Mouse (Mus musculus): ENCODE results near the gene Cby3. TPM values are rescaled to one million over a fixed set of nuclear protein-coding genes. Genes with fewer than 3 reads are reported as not detected.

Cby3 gene
- polyA plus RNA-seq, 1 experiment from 2014 or later, result 0.24 TPM

- peaks cover 21% of the 10 kb centered on the region for H3K4me1 ChIP-seq
- H3K27ac ChIP-seq (replicated peaks), result peak within 1 kb of the TSS; percentile 100
- H3K9ac ChIP-seq, result peak within 1 kb of the TSS; percentile 95
- ATAC-seq (ENCODE audit: insufficient number of reproducible peaks, low FRiP score, low TSS enrichment, low read depth), result peak; percentile 95
- under 1% methylated on average over 76 of the region's 76 CpGs for WGBS
- no peaks in the 10 kb centered on the region for H3K9me3 ChIP-seq (replicated peaks)
- peaks cover 4% of the 10 kb centered on the region for H3K36me3 ChIP-seq
- peak within 1 kb of the TSS; percentile 82 for H3K4me3 ChIP-seq (replicated peaks)
- H3K27me3 ChIP-seq, result no peaks in the 10 kb centered on the region
- peak within 1 kb of the TSS; percentile 90 for H3K4me2 ChIP-seq (replicated peaks)
Measured at GRCm38 (mm10) chr11:50376911-50377891, 22.9 kb downstream of the Cby3 start, which contains the start of gene Hnrnph1. Gene Hnrnph1 (plus strand): TSS chr11:50376990.

- peaks cover 21% of the 10 kb centered on the region for H3K4me1 ChIP-seq
- no peaks in the 10 kb centered on the region for H3K9me3 ChIP-seq (replicated peaks)
- H3K9ac ChIP-seq, result peak overlapping the region; percentile 95
- H3K4me2 ChIP-seq (replicated peaks), result peak overlapping the region; percentile 90
- no peaks in the 10 kb centered on the region for H3K27me3 ChIP-seq
- H3K36me3 ChIP-seq, result peaks cover 12% of the 10 kb centered on the region
- H3K27ac ChIP-seq (replicated peaks), result peak overlapping the region; percentile 100
- peak overlapping the region; percentile 82 for H3K4me3 ChIP-seq (replicated peaks)
- under 1% methylated on average over 71 of the region's 71 CpGs for WGBS
- ATAC-seq (ENCODE audit: insufficient number of reproducible peaks, low FRiP score, low TSS enrichment, low read depth), result peak; percentile 80
Measured at GRCm38 (mm10) chr11:50377892-50378684, 23.8 kb downstream of the Cby3 start.

- H3K9ac ChIP-seq, result 0 out of 2 replicates have a peak overlapping the region, but pooled peaks have one; percentile 95
- WGBS, result 51% methylated on average over 12 of the region's 12 CpGs
Measured at GRCm38 (mm10) chr11:50379023-50379752, 24.9 kb downstream of the Cby3 start.

GRCm38 (mm10) chr11:50381311-50381710, 27.0 kb downstream of the Cby3 start:
- H3K4me2 ChIP-seq (replicated peaks), result peak overlapping the region; percentile 36; the same call in 1 of the 2 replicates
- no peak overlapping the region for H3K27ac ChIP-seq (replicated peaks)
- H3K4me3 ChIP-seq (replicated peaks), result peak overlapping the region; percentile 20
- no peak overlapping the region for H3K9ac ChIP-seq
- H3K4me1 ChIP-seq, result peaks cover 17% of the 10 kb centered on the region
- no peak for ATAC-seq (ENCODE audit: insufficient number of reproducible peaks, low FRiP score, low TSS enrichment, low read depth)
- H3K27me3 ChIP-seq, result no peaks in the 10 kb centered on the region
- WGBS, result 35% methylated on average over 4 of the region's 4 CpGs
- no peaks in the 10 kb centered on the region for H3K9me3 ChIP-seq (replicated peaks)
- H3K36me3 ChIP-seq, result peaks cover 30% of the 10 kb centered on the region

More at GRCm38 (mm10) chr11:50379023-50379752, 24.9 kb downstream of the Cby3 start:
- H3K4me2 ChIP-seq (replicated peaks), result peak overlapping the region; percentile 64
- peak overlapping the region; percentile 100; the same call in 1 of the 2 replicates for H3K27ac ChIP-seq (replicated peaks)
- no peaks in the 10 kb centered on the region for H3K27me3 ChIP-seq
- peaks cover 21% of the 10 kb centered on the region for H3K4me1 ChIP-seq
- no peaks in the 10 kb centered on the region for H3K9me3 ChIP-seq (replicated peaks)
- ATAC-seq (ENCODE audit: insufficient number of reproducible peaks, low FRiP score, low TSS enrichment, low read depth), result no peak
- H3K36me3 ChIP-seq, result peaks cover 17% of the 10 kb centered on the region
- H3K4me3 ChIP-seq (replicated peaks), result peak overlapping the region; percentile 82

- Histone ChIP-seq H3K27me3 (no peaks in the 10 kb centered on the region), H3K4me2 (replicated peaks) (no peak overlapping the region), H3K9me3 (replicated peaks) (no peaks in the 10 kb centered on the region), H3K4me3 (replicated peaks) (no peak overlapping the region), H3K27ac (replicated peaks) (no peak overlapping the region), H3K36me3 (peaks cover 70% of the 10 kb centered on the region), H3K4me1 (no peaks in the 10 kb centered on the region), H3K9ac (no peak overlapping the region)
- ATAC-seq (ENCODE audit: insufficient number of reproducible peaks, low FRiP score, low TSS enrichment, low read depth), result no peak
- WGBS, result 68% methylated on average over 3 of the region's 3 CpGs
Measured at GRCm38 (mm10) chr11:50387167-50387679, 33.0 kb downstream of the Cby3 start.

GRCm38 (mm10) chr11:50387697-50388096, 33.4 kb downstream of the Cby3 start:
- no peak overlapping the region for H3K4me3 ChIP-seq (replicated peaks)
- H3K36me3 ChIP-seq, result peaks cover 66% of the 10 kb centered on the region
- no peaks in the 10 kb centered on the region for H3K27me3 ChIP-seq
- no peak for ATAC-seq (ENCODE audit: insufficient number of reproducible peaks, low FRiP score, low TSS enrichment, low read depth)
- no peak overlapping the region for H3K9ac ChIP-seq
- H3K27ac ChIP-seq (replicated peaks), result no peak overlapping the region
- no peak overlapping the region for H3K4me2 ChIP-seq (replicated peaks)
- WGBS, result 81% methylated on average over 4 of the region's 4 CpGs
- no peaks in the 10 kb centered on the region for H3K9me3 ChIP-seq (replicated peaks)
- no peaks in the 10 kb centered on the region for H3K4me1 ChIP-seq

- ATAC-seq (ENCODE audit: insufficient number of reproducible peaks, low FRiP score, low TSS enrichment, low read depth), result no peak; the same call in 1 of the 2 replicates
- Histone ChIP-seq H3K4me1 (no peaks in the 10 kb centered on the region), H3K27ac (replicated peaks) (no peak overlapping the region), H3K4me2 (replicated peaks) (no peak overlapping the region), H3K27me3 (no peaks in the 10 kb centered on the region), H3K36me3 (peaks cover 63% of the 10 kb centered on the region), H3K9me3 (replicated peaks) (no peaks in the 10 kb centered on the region), H3K4me3 (replicated peaks) (no peak overlapping the region), H3K9ac (no peak overlapping the region)
- 91% methylated on average over 3 of the region's 3 CpGs for WGBS
Measured at GRCm38 (mm10) chr11:50388217-50388929, 34.1 kb downstream of the Cby3 start.

GRCm38 (mm10) chr11:50389011-50389410, 34.7 kb downstream of the Cby3 start:
- Histone ChIP-seq H3K36me3 (peaks cover 66% of the 10 kb centered on the region), H3K4me1 (no peaks in the 10 kb centered on the region), H3K27me3 (no peaks in the 10 kb centered on the region), H3K9me3 (replicated peaks) (no peaks in the 10 kb centered on the region), H3K4me3 (replicated peaks) (no peak overlapping the region), H3K4me2 (replicated peaks) (no peak overlapping the region), H3K27ac (replicated peaks) (no peak overlapping the region), H3K9ac (no peak overlapping the region)
- 64% methylated on average over 3 of the region's 3 CpGs for WGBS
- no peak for ATAC-seq (ENCODE audit: insufficient number of reproducible peaks, low FRiP score, low TSS enrichment, low read depth)

- 64% methylated on average over 5 of the region's 5 CpGs for WGBS
- no peak overlapping the region for H3K4me3 ChIP-seq (replicated peaks)
- H3K27me3 ChIP-seq, result no peaks in the 10 kb centered on the region
- H3K27ac ChIP-seq (replicated peaks), result no peak overlapping the region
- no peak overlapping the region for H3K4me2 ChIP-seq (replicated peaks)
- no peaks in the 10 kb centered on the region for H3K9me3 ChIP-seq (replicated peaks)
- H3K36me3 ChIP-seq, result peaks cover 68% of the 10 kb centered on the region
- ATAC-seq (ENCODE audit: insufficient number of reproducible peaks, low FRiP score, low TSS enrichment, low read depth), result no peak
- H3K4me1 ChIP-seq, result no peaks in the 10 kb centered on the region
- H3K9ac ChIP-seq, result no peak overlapping the region
Measured at GRCm38 (mm10) chr11:50389616-50390015, 35.4 kb downstream of the Cby3 start.
